Mouse (Mus musculus): ENCODE data around the gene Cfi. TPM values are rescaled to one million over a fixed set of nuclear protein-coding genes. Genes with fewer than 3 reads are reported as not detected.

The Cfi gene
- total RNA-seq, 2 experiments from 2014 or later, result not detected

Other genes starting within 250 kb of the Cfi start
- 10 to 100 TPM; 18.2 to 23.7 TPM for gene Egf, start 80.6 kb upstream of the Cfi start, total RNA-seq (2021)
- gene Lrit3, start 31.9 kb upstream of the Cfi start, total RNA-seq (2021), result not detected
- not detected for gene Rrh, start 13.3 kb upstream of the Cfi start, total RNA-seq (2021)
- gene Gar1, start 4.5 kb upstream of the Cfi start, total RNA-seq (2021), result 10 to 100 TPM; 14.6 to 14.8 TPM
- gene Pla2g12a, start 42.7 kb downstream of the Cfi start, total RNA-seq (2021), result 10 to 100 TPM; 58.3 to 84.7 TPM
- 1 to 10 TPM; 3.2 to 3.6 TPM for gene Casp6, start 65.5 kb downstream of the Cfi start, total RNA-seq (2021)
- 1 to 10 TPM; 1.0 to 1.4 TPM for gene Mcub, start 134.3 kb downstream of the Cfi start, total RNA-seq (2021)
- gene Sec24b, start 225.7 kb downstream of the Cfi start, total RNA-seq (2021), result 10 to 100 TPM; 19.8 to 20.3 TPM